Mouse (Mus musculus): ENCODE measurements at regions not wholly inside any gene's neighbourhood (a gene's known extent, or its start where the extent isn't known, plus 50 kb on each side); places are given as distances from the start of the nearest gene placed in this dataset.

GRCm38 (mm10) chr11:113129975-113130374 lies 348.0 kb downstream of the Sox9 start:
- Histone ChIP-seq H3K27me3 (no peaks in the 10 kb centered on the region), H3K9me3 (no peaks in the 10 kb centered on the region), H3K4me1 (peaks cover 20% of the 10 kb centered on the region; the same call in 1 of the 2 replicates), H3K36me3 (0 out of 2 replicates have a peak, but pooled peaks cover 2% of the 10 kb centered on the region), H3K4me2 (replicated peaks) (no peak overlapping the region), H3K9ac (no peak overlapping the region), H3K4me3 (no peak overlapping the region), H3K27ac (no peak overlapping the region)
- WGBS: 96% methylated on average over 7 of the region's 7 CpGs
- ATAC-seq (ENCODE audit: insufficient number of reproducible peaks, insufficient read depth, low FRiP score, low TSS enrichment): no peak

GRCm38 (mm10) chr11:113132078-113133064 lies 350.3 kb downstream of the Sox9 start:
- no peaks in the 10 kb centered on the region for H3K9me3 ChIP-seq
- 0 out of 2 replicates have a peak, but pooled peaks cover 2% of the 10 kb centered on the region for H3K36me3 ChIP-seq
- 0 out of 2 replicates have a peak overlapping the region, but pooled peaks have one; percentile 11 for H3K27ac ChIP-seq
- WGBS: 70% methylated on average over 23 of the region's 23 CpGs
- ATAC-seq (ENCODE audit: insufficient number of reproducible peaks, insufficient read depth, low FRiP score, low TSS enrichment): no peak
- peaks cover 19% of the 10 kb centered on the region; the same call in 1 of the 2 replicates for H3K4me1 ChIP-seq
- no peaks in the 10 kb centered on the region for H3K27me3 ChIP-seq
- H3K9ac ChIP-seq: no peak overlapping the region
- H3K4me3 ChIP-seq: no peak overlapping the region
- no peak overlapping the region for H3K4me2 ChIP-seq (replicated peaks)

GRCm38 (mm10) chr11:113133407-113133806 lies 351.4 kb downstream of the Sox9 start:
- H3K4me2 ChIP-seq (replicated peaks): no peak overlapping the region
- H3K9ac ChIP-seq: no peak overlapping the region
- H3K4me1 ChIP-seq: peaks cover 15% of the 10 kb centered on the region; the same call in 1 of the 2 replicates
- H3K9me3 ChIP-seq: no peaks in the 10 kb centered on the region
- H3K27ac ChIP-seq: no peak overlapping the region
- no peaks in the 10 kb centered on the region for H3K27me3 ChIP-seq
- ATAC-seq (ENCODE audit: insufficient number of reproducible peaks, insufficient read depth, low FRiP score, low TSS enrichment): no peak
- WGBS: 84% methylated on average over 4 of the region's 4 CpGs
- no peak overlapping the region for H3K4me3 ChIP-seq
- H3K36me3 ChIP-seq: 0 out of 2 replicates have a peak, but pooled peaks cover 2% of the 10 kb centered on the region

- no peaks in the 10 kb centered on the region for H3K9me3 ChIP-seq
- 60% methylated on average over 5 of the region's 5 CpGs for WGBS
- no peak for ATAC-seq (ENCODE audit: insufficient number of reproducible peaks, insufficient read depth, low FRiP score, low TSS enrichment)
Observed at GRCm38 (mm10) chr11:113135261-113135660, 353.2 kb downstream of the Sox9 start.

GRCm38 (mm10) chr11:113138462-113138861 lies 356.4 kb downstream of the Sox9 start:
- Histone ChIP-seq H3K27me3 (no peaks in the 10 kb centered on the region), H3K4me3 (no peak overlapping the region), H3K9ac (no peak overlapping the region), H3K4me2 (replicated peaks) (no peak overlapping the region), H3K4me1 (peaks cover 8% of the 10 kb centered on the region), H3K9me3 (no peaks in the 10 kb centered on the region), H3K36me3 (no peaks in the 10 kb centered on the region), H3K27ac (no peak overlapping the region)
- ATAC-seq (ENCODE audit: insufficient number of reproducible peaks, insufficient read depth, low FRiP score, low TSS enrichment): no peak
- 78% methylated on average over 5 of the region's 5 CpGs for WGBS

More at GRCm38 (mm10) chr11:113135261-113135660, 353.2 kb downstream of the Sox9 start:
- Histone ChIP-seq H3K9ac (no peak overlapping the region), H3K27me3 (no peaks in the 10 kb centered on the region), H3K36me3 (0 out of 2 replicates have a peak, but pooled peaks cover 2% of the 10 kb centered on the region), H3K4me2 (replicated peaks) (no peak overlapping the region), H3K4me1 (peaks cover 15% of the 10 kb centered on the region; the same call in 1 of the 2 replicates), H3K27ac (no peak overlapping the region), H3K4me3 (no peak overlapping the region)

GRCm38 (mm10) chr11:113140595-113140994 lies 358.6 kb downstream of the Sox9 start:
- Histone ChIP-seq H3K4me1 (peaks cover 19% of the 10 kb centered on the region), H3K4me3 (no peak overlapping the region), H3K4me2 (replicated peaks) (no peak overlapping the region), H3K9ac (no peak overlapping the region), H3K9me3 (no peaks in the 10 kb centered on the region), H3K27ac (no peak overlapping the region), H3K36me3 (no peaks in the 10 kb centered on the region), H3K27me3 (no peaks in the 10 kb centered on the region)
- ATAC-seq (ENCODE audit: insufficient number of reproducible peaks, insufficient read depth, low FRiP score, low TSS enrichment): no peak
- WGBS: 87% methylated on average over 9 of the region's 9 CpGs

- no peak overlapping the region for H3K27ac ChIP-seq
- no peaks in the 10 kb centered on the region for H3K36me3 ChIP-seq
- peaks cover 25% of the 10 kb centered on the region for H3K4me1 ChIP-seq
- no peak for ATAC-seq (ENCODE audit: insufficient number of reproducible peaks, insufficient read depth, low FRiP score, low TSS enrichment)
- no peak overlapping the region for H3K4me2 ChIP-seq (replicated peaks)
- no peaks in the 10 kb centered on the region for H3K27me3 ChIP-seq
- H3K9me3 ChIP-seq: no peaks in the 10 kb centered on the region
- WGBS: 27% methylated on average over 1 of the region's 1 CpGs
- H3K9ac ChIP-seq: no peak overlapping the region
- H3K4me3 ChIP-seq: no peak overlapping the region
Observed at GRCm38 (mm10) chr11:113142816-113143215, 360.8 kb downstream of the Sox9 start.

- WGBS: 60% methylated on average over 14 of the region's 14 CpGs
- H3K4me2 ChIP-seq (replicated peaks): no peak overlapping the region
- H3K9ac ChIP-seq: no peak overlapping the region
- H3K9me3 ChIP-seq: no peaks in the 10 kb centered on the region
- H3K4me1 ChIP-seq: peaks cover 30% of the 10 kb centered on the region
- H3K36me3 ChIP-seq: no peaks in the 10 kb centered on the region
- H3K4me3 ChIP-seq: no peak overlapping the region
- H3K27me3 ChIP-seq: no peaks in the 10 kb centered on the region
- no peak for ATAC-seq (ENCODE audit: insufficient number of reproducible peaks, insufficient read depth, low FRiP score, low TSS enrichment)
- H3K27ac ChIP-seq: no peak overlapping the region
Observed at GRCm38 (mm10) chr11:113143839-113144627, 362.0 kb downstream of the Sox9 start.

GRCm38 (mm10) chr11:113145721-113146120 lies 363.7 kb downstream of the Sox9 start:
- 71% methylated on average over 4 of the region's 4 CpGs for WGBS
- Histone ChIP-seq H3K9ac (no peak overlapping the region), H3K9me3 (no peaks in the 10 kb centered on the region), H3K4me1 (peaks cover 30% of the 10 kb centered on the region), H3K27ac (no peak overlapping the region), H3K36me3 (no peaks in the 10 kb centered on the region), H3K4me2 (replicated peaks) (no peak overlapping the region), H3K27me3 (no peaks in the 10 kb centered on the region), H3K4me3 (no peak overlapping the region)
- no peak for ATAC-seq (ENCODE audit: insufficient number of reproducible peaks, insufficient read depth, low FRiP score, low TSS enrichment)

GRCm38 (mm10) chr11:113146762-113147161 lies 364.7 kb downstream of the Sox9 start:
- Histone ChIP-seq H3K4me3 (no peak overlapping the region), H3K4me2 (replicated peaks) (no peak overlapping the region), H3K4me1 (peaks cover 30% of the 10 kb centered on the region), H3K27ac (no peak overlapping the region), H3K27me3 (no peaks in the 10 kb centered on the region), H3K9me3 (no peaks in the 10 kb centered on the region), H3K36me3 (no peaks in the 10 kb centered on the region), H3K9ac (no peak overlapping the region)
- WGBS: 92% methylated on average over 8 of the region's 8 CpGs
- ATAC-seq (ENCODE audit: insufficient number of reproducible peaks, insufficient read depth, low FRiP score, low TSS enrichment): no peak

GRCm38 (mm10) chr11:113147535-113148197 lies 365.6 kb downstream of the Sox9 start:
- no peaks in the 10 kb centered on the region for H3K36me3 ChIP-seq
- H3K9me3 ChIP-seq: no peaks in the 10 kb centered on the region
- no peak overlapping the region for H3K27ac ChIP-seq
- no peak overlapping the region for H3K4me2 ChIP-seq (replicated peaks)
- H3K9ac ChIP-seq: no peak overlapping the region
- no peak overlapping the region for H3K4me3 ChIP-seq
- peaks cover 29% of the 10 kb centered on the region for H3K4me1 ChIP-seq
- WGBS: 54% methylated on average over 17 of the region's 17 CpGs
- no peak for ATAC-seq (ENCODE audit: insufficient number of reproducible peaks, insufficient read depth, low FRiP score, low TSS enrichment)
- no peaks in the 10 kb centered on the region for H3K27me3 ChIP-seq
